Mouse (Mus musculus): ENCODE measurements at regions not wholly inside any gene's neighbourhood (a gene's known extent, or its start where the extent isn't known, plus 50 kb on each side); places are given as distances from the start of the nearest gene placed in this dataset.

DNA sequence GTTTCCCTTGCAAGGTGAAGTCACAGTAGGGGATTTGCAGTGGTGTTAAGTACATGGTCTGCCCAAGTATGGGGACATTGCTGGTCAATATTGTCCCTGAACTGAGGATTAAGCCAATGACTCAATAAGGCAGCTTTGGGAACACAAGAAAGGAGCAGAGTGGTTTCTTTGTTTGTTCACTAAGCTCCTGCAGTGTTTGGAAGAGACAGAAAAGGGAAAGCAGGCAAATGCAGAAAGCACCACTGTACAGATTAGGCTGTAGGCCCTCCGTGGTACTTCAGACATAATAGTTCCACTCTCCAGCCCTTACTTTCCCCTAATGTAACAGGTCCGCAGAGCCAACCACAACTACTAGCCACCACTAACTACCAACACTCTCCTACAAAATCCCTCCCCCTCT lies 143.5 kb upstream of the Cpeb2 start:
- no peak for DNase-seq (ENCODE audit: low spot score in 2 of 2)

DNA sequence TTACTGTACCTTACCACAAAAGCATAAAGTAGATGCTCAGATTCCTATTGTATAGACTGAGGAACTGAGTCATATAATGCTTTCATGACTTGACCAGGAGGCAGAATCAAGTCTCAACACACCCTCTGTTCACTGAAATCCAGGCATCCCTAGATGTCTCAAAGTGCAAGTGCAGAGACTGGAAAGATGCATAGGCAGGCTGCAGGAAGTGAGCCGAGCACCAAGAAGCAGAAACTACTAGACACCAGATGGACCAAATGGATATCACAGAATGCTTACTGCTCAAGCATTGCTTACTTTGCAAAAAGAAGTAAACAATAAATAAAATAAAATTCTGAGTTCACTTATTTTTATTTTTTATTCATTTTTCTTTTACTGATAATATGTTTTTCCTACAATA lies 143.0 kb upstream of the Cpeb2 start:
- DNase-seq (ENCODE audit: low spot score in 2 of 2): no peak

DNA sequence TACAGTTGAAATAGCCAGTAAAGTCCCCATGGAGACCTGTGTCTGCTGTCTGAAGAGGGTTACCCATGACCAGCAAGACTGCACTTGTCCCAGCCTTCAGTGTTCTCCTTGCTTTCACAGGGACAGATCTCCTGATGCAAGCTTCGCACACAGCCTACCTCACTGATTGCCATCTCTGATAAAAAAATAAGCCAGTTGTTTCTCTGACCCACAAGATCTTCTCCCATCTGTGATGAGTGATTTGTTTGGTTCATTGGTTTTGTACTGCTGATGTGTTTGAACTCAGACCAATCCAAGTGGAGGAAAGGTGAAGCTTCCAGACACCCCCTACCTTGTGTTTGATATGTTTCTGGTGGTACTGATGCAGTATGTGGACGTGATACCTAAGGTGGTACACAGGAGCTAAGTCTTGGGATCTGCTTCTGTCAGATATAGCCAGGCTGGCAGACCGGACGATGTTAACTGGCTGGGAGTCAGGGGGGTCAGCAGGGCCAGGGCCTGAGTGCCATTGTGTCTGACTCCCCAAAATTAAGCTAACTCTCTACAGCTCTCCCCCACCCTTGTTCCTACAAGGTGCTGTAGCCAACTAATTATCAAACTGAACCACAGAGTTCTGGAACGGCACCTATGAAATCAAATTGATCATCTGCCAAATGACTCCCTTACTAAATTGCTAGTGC lies 139.2 kb upstream of the Cpeb2 start:
- DNase-seq (ENCODE audit: low spot score in 2 of 2): no peak

GRCm38 (mm10) chr5:43094329-43094898 lies 138.6 kb upstream of the Cpeb2 start:
- DNase-seq (ENCODE audit: low spot score in 2 of 2): no peak

DNA sequence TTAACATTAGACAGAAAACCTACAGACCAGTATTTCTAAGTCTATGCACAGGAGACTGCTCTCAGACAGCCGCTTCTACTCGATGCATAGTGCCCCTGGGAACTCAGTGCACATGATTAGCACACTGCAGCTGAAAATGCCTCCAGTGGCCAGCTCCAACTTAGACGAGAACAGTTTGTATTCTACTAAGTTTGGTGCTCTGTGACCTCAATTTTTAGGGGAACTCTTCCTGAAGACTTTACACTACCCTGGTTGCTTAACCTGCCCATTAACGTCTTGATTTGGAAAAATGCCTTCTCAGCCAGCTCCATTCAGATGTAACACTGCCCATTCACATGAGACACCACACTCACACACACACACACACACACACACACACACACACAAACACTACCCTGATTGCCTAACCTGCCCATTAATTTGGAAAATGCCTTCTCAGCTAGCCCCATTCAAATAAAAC lies 130.9 kb upstream of the Cpeb2 start:
- DNase-seq (ENCODE audit: low spot score in 2 of 2): no peak

DNA sequence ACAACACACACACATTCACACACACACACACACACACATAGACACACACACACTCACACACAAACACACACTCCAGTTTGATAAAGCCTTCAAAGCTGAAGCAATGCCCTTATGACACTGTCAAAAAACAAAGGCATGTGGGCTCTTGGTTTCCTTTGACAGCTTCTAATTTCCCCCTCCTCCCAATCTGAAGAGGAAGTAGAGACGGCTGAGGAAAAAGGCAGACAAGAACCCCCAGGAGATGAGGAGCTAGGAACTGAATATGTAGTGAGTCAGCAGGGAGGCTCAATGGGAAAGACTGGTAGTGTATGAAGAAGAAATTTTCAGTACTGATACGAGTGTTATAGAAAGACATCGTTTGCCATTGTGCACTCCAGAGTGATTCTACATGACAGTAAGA lies 130.4 kb upstream of the Cpeb2 start:
- DNase-seq (ENCODE audit: low spot score in 2 of 2): no peak

DNA sequence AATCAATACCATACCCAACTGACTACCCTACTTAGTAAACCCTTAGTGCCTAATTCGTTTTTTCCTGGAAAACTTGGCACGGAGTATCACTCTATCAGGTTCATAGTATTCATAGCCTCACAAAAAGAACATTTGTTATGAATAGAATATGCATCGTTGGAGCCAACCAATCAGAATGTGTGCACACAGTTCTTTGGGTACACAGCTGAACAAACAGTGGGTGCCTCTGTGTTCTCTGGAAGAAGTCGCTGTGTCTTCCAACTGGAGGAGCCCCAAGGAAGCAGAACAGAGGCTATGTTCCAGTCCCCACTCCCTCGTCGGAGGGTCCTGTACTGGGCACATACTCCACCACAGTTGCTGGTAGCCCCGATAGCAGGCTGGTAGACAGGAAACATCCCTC lies 129.2 kb upstream of the Cpeb2 start:
- DNase-seq (ENCODE audit: low spot score in 2 of 2): no peak

DNA sequence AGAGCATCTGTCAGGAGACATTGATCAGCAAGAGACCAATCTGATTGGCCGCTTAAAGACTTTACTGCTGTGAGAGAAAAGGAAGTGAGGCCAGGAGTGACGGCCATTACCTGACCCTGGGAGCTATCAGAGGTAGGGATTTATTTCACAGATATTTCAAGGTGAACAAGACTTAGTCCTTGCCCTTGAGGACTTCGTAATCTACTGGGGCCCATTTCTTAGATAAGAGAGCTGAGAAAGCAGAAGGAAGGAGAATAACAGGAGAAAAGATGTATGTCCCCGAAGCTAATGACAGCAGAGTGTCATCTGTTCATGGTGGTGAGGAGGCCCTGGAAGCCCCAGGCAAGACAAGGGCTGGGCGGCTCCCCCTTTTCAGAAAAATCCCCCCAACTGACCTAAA lies 127.4 kb upstream of the Cpeb2 start:
- no peak for DNase-seq (ENCODE audit: low spot score in 2 of 2)

- DNase-seq (ENCODE audit: low spot score in 2 of 2): no peak
These were observed 125.3 kb upstream of the Cpeb2 start for GRCm38 (mm10) chr5:43107436-43108259.

- no peak for DNase-seq (ENCODE audit: low spot score in 2 of 2)
These were observed 124.7 kb upstream of the Cpeb2 start for GRCm38 (mm10) chr5:43108260-43108589.

DNA sequence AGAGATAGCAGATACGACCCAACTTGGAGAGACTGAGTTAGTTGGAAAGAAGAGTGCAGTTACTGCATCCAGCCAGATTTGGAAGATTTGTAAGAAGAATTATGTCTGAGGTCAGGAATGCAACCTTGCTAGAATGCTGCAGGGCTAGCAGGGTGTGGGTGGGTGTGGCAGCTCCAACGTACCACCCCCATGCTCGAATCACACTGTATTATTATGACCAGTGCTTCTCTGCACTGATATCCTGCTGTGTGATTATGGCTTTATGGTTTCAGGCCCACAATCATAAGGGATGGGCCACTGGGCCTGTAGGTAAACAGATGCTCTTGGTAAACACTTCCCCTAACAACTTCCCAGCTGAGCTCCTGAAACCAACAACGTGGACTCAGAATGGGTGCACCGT lies 122.8 kb upstream of the Cpeb2 start:
- DNase-seq (ENCODE audit: low spot score in 2 of 2): no peak

DNA sequence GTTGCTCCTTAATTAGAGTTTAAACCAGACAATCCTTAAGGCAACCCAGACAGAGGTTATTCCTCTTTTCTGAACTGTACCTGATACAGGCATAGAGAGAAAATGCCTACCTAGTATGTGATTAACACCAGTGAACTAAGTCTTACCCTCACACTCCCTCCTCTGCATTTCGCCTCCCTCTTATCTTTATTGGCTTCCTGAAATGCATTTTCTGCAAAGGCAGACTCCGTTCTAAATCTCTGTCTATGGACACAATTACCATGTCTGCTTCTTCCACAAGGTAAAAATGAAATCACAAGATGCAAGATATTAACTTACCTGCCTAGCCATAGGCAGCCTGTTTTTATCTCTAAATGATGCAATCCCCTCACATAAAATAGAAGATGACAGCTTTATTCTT lies 121.2 kb upstream of the Cpeb2 start:
- no peak for DNase-seq (ENCODE audit: low spot score in 2 of 2)

GRCm38 (mm10) chr5:43113405-43114119 lies 119.4 kb upstream of the Cpeb2 start:
- no peak for DNase-seq (ENCODE audit: low spot score in 2 of 2)

DNA sequence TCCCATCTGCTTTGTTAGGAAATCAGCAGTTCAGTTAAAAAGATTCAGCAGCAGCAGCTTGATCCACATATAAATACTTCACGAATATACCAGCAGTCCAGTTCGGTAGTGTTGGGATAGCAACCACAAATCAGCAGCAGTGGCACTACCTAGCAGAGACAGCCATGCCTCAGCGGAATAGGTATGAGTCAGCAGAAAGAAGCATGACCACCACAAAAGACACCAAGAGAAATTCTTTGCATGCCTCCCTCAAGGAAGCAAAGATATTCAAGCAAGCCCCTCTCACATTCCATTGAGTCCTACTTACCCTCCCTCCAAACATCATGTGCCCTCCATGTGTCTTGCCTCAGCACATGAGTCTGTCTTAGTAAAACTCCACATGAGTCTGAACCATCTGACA lies 117.5 kb upstream of the Cpeb2 start:
- no peak for DNase-seq (ENCODE audit: low spot score in 2 of 2)

DNA sequence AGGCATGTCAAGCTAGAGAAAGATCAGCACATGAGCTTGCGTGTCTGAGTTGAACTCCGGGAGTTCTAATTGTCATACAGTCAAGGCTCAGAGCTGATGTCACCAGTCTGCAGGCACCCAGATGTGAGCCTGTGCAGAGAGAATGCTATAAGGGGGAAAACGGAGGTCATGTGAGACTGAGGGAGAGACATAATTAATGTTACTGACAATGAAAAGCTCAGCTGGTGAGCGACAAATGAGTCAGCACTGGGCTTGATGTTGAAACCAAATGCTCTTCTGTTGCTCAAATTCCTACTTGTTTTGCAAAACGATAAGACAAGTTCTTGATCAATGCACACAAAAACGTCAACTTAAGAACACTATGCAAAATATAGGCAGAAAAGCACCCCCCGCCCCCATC lies 116.1 kb upstream of the Cpeb2 start:
- DNase-seq (ENCODE audit: low spot score in 2 of 2): no peak

DNA sequence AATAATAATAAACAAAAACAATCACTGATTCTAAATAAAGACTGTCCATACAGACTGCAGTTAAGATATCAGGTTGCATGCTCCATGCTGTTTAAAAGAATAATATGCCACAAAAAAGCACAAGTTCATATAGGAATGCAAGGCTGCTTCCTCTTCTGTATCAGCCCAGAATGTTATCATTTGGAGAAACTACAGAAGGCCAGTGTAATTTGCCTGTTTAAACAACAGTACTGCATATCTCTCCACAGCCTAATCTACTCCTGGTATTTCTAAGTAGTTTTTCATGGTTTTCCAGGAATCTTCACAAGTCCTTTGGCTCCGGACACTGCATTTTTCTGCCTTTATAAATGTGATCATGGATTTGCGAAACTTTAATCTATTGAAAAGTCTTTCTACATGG lies 111.9 kb upstream of the Cpeb2 start:
- DNase-seq (ENCODE audit: low spot score in 2 of 2): no peak

GRCm38 (mm10) chr5:43124301-43124700 lies 108.7 kb upstream of the Cpeb2 start:
- DNase-seq (ENCODE audit: low spot score in 2 of 2): no peak

DNA sequence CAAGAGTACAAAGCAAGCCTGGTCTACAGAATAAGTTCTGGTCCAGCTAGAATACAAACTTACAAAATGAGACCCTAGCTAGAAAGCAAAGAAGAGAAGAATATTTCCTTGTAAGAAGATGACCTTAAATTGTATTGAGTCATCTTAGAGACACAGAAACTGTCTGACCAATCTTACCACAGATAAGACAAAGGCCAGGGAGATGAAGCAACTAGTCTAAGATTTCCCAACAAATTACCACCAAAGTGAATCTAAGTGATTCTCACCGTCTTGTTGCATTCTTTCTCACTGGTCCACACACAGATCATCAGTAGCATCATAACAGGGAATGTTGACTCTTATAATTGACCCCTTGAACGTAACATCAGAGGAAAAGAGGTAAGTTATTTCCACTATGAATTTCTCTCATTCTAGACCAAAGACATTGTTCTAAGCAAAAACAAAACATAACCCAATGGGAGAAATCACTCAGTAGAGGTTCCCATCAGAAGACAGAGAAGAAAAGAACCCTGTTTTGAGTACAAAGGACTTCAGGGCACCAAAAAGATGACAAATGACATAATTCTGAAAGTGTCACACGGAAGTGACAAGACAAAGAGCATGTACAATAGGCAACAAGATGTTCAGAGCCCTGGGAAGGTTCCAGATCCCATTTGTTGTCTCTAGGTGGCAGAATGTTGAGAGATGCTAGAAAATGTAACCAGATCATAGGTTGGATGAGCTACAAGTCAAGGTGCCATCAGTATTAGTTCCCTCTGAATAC lies 107.0 kb upstream of the Cpeb2 start:
- DNase-seq (ENCODE audit: low spot score in 2 of 2): no peak

DNA sequence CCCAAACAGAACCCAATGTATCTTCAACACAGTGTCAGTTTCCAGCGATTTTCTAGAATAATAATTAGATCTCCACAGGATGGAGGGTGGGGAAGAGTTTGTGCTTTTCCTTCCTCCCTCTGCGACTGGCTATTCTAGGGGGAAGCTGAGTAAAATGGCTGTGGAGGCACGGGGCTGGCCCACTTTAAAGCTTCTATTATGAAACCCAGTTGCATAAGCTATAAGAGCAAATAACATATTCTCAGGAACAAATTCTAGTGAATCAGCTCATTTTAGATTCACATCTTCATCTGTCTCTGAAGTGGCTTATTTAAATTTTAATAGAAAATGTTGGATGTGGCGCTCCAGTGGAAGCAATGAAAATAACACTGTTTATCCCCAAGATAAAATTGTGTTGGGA lies 102.6 kb upstream of the Cpeb2 start:
- peak; percentile 16 to 45 for DNase-seq (ENCODE audit: low spot score in 2 of 2)

GRCm38 (mm10) chr5:43130901-43131557 lies 101.9 kb upstream of the Cpeb2 start:
- DNase-seq (ENCODE audit: low spot score in 2 of 2): no peak

DNA sequence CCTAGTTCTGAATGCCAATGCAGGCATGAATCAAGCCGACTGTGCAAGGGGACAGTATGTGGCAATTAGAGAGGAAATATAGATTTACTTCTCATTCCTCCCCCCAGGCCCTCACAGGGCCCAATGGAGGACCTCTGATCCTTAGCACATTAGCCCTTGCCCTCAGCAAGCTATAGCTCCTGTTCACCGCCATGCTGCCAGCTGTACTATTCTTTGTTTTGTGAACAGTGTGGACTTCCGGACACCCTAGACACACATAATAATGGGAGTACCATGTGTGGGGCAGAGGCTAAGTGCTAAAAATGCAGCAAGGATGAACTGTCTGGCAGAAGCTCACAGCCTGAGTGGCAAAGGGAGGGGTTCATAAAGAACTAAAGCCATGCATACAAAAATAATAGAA lies 99.3 kb upstream of the Cpeb2 start:
- no peak for DNase-seq (ENCODE audit: low spot score in 2 of 2)

Measured in left cerebral cortex, adult 9 months (tissue).